8 mouse cellular contexts compared by ENCODE assay signal in genomic region chr7:68748761-68749635, GRCm38 (mm10). TPM values are rescaled to one million over a fixed set of nuclear protein-coding genes. Genes with fewer than 3 reads are reported as not detected.
DNase-seq lines count a peak whose midpoint lies in the region; ATAC-seq lines count a peak whose summit lies in the region.

TSS of gene Arrdc4 (minus strand) at chr7:68749241.

- peaks cover 12% of the 10 kb centered on the region; the same call in 1 of the 2 replicates for H3K4me1 ChIP-seq in megakaryocyte, embryonic 14.5 days

- peak within 1 kb of the TSS; percentile 90 for H3K4me3 ChIP-seq in megakaryocyte, embryonic 14.5 days (replicated peaks)

- ATAC-seq in inflammation-experienced regulatory T-cells, adult 6 months = peak; percentile 94

- H3K9me3 ChIP-seq in megakaryocyte, embryonic 14.5 days = 0 out of 2 replicates have a peak, but pooled peaks cover 3% of the 10 kb centered on the region

- H3K27me3 ChIP-seq in megakaryocyte, embryonic 14.5 days (replicated peaks) = peaks cover 13% of the 10 kb centered on the region

- DNase-seq in adrenal gland, adult 8-10 months = peak; percentile 100
- DNase-seq in embryo, embryonic 11.5 days (ENCODE audit: low read depth, low spot score) = peak; percentile 94
- peak; percentile 100 for DNase-seq in gastrocnemius, postnatal 25 days
- peak; percentile 99 to 100 for DNase-seq in left cerebral cortex, adult 9 months (ENCODE audit: low spot score in 2 of 2)
- DNase-seq in right cerebral cortex, postnatal 10 days (ENCODE audit: low spot score in 2 of 2) = peak; percentile 99 to 100
- peak; percentile 99 for DNase-seq in urinary bladder, postnatal 14 days (ENCODE audit: low spot score)

- H3K36me3 ChIP-seq in megakaryocyte, embryonic 14.5 days (replicated peaks; ENCODE audit: low read length) = no peaks in the 10 kb centered on the region

RNA-seq across cellular contexts. Expression of gene Arrdc4, which starts in this region (rescaled TPM):
- 10 to 100 TPM; 12.9 to 18.5 (median 18.1) TPM for total RNA-seq in adrenal gland, adult 8-10 months (2022)
- total RNA-seq in gastrocnemius, postnatal 25 days (2021) = 1 to 10 TPM; 5.0 to 5.9 TPM
- polyA plus RNA-seq in inflammation-experienced regulatory T-cells, adult 6 months (2017; shearing (Covaris generic)) = 1 to 10 TPM; 1.8 to 5.7 (median 4.8) TPM
- 1.8 TPM in 1 of 2 replicates, not detected in the other for polyA plus RNA-seq in megakaryocyte, embryonic 14.5 days (2012; ENCODE audit: insufficient read depth, low replicate concordance)

Comparison
In these comparisons a context has a peak if more than half of its experiments do, and no peak if none do; other contexts are left out.
1. Peak in every context shown above with its lines: DNase-seq, ATAC-seq and H3K4me3 ChIP-seq.